Mouse (Mus musculus) embryonic facial prominence, embryonic 13.5 days (tissue): ENCODE measurements around the gene Tnfrsf13b. TPM values are rescaled to one million over a fixed set of nuclear protein-coding genes. Genes with fewer than 3 reads are reported as not detected.

ENCODE experiments used
- ATAC-seq: fragments of 200-750 bp; cut with Nextera tagmentation; 2 replicates; pipeline ENCODE4 v1.8.0; 2017; ENCODE audit warnings: low read depth; ENCODE audit not compliant: insufficient number of reproducible peaks, insufficient read depth, low FRiP score, low TSS enrichment
- H3K27ac ChIP-seq: fragments of 300-500 bp; sonication (generic); 2 replicates; pipeline ENCODE4 v1.5.1; 2015; ENCODE audit warnings: moderate library complexity, mild to moderate bottlenecking, inconsistent platforms
- H3K27me3 ChIP-seq: fragments of 300-500 bp; sonication (generic); 2 replicates; pipeline ENCODE4 v1.6.1; 2015; ENCODE audit warnings: mild to moderate bottlenecking, inconsistent platforms
- H3K36me3 ChIP-seq: fragments of 300-500 bp; sonication (generic); 2 replicates; pipeline ENCODE4 v1.6.1; 2015; ENCODE audit warnings: mild to moderate bottlenecking, inconsistent platforms
- H3K4me1 ChIP-seq: fragments of 300-500 bp; sonication (generic); 2 replicates; pipeline ENCODE4 v1.6.1; 2015; ENCODE audit warnings: inconsistent platforms
- H3K4me2 ChIP-seq: fragments of 300-500 bp; sonication (generic); 2 replicates; pipeline ENCODE4 v1.6.1; 2015; ENCODE audit warnings: moderate library complexity, mild to moderate bottlenecking, inconsistent platforms
- H3K4me3 ChIP-seq: fragments of 300-500 bp; sonication (generic); 2 replicates; pipeline ENCODE4 v1.5.1; 2015; ENCODE audit warnings: mild to moderate bottlenecking, inconsistent platforms
- H3K9ac ChIP-seq: fragments of 300-500 bp; sonication (generic); 2 replicates; pipeline ENCODE4 v1.6.1; 2015; ENCODE audit warnings: mild to moderate bottlenecking, inconsistent platforms
- H3K9me3 ChIP-seq: fragments of 300-500 bp; sonication (generic); 2 replicates; pipeline ENCODE4 v1.6.1; 2016; ENCODE audit warnings: inconsistent platforms
- WGBS: fragments of 180-500 bp; shearing (Covaris S2); methylation state at CpG from one replicate; pipeline ENCODE4 v1.1.7; 2015; ENCODE audit warnings: mixed read lengths; 5-methylcytosine and 5-hydroxymethylcytosine counted together
- polyA plus RNA-seq: library from polyadenylated mRNA; unstranded; fragments of >200 nt; fragmentation: Nextera tagmentation; extraction: Ambion mirVana; gene quantifications from 2 replicates; pipeline ENCODE4 v1.2.1, GENCODE M21; 2015

Tnfrsf13b gene
- polyA plus RNA-seq, 1 experiment from 2014 or later: 2.1 TPM

GRCm38 (mm10) chr11:61132943-61133342 is 6.4 kb downstream of the Tnfrsf13b start:
- Histone ChIP-seq H3K27ac (no peak overlapping the region), H3K9ac (no peak overlapping the region), H3K4me1 (no peaks in the 10 kb centered on the region), H3K27me3 (no peaks in the 10 kb centered on the region), H3K4me2 (no peak overlapping the region), H3K4me3 (no peak overlapping the region), H3K36me3 (no peaks in the 10 kb centered on the region), H3K9me3 (no peaks in the 10 kb centered on the region)
- 75% methylated on average over 2 of the region's 2 CpGs for WGBS
- ATAC-seq: no peak

GRCm38 (mm10) chr11:61141693-61142092 is 15.1 kb downstream of the Tnfrsf13b start:
- Histone ChIP-seq H3K9me3 (no peaks in the 10 kb centered on the region), H3K4me3 (no peak overlapping the region), H3K4me1 (no peaks in the 10 kb centered on the region), H3K27ac (no peak overlapping the region), H3K36me3 (no peaks in the 10 kb centered on the region), H3K9ac (no peak overlapping the region), H3K4me2 (no peak overlapping the region), H3K27me3 (peaks cover 6% of the 10 kb centered on the region)
- 60% methylated on average over 2 of the region's 2 CpGs for WGBS
- no peak for ATAC-seq

- Histone ChIP-seq H3K4me3 (no peak overlapping the region), H3K36me3 (no peaks in the 10 kb centered on the region), H3K4me1 (peaks cover 5% of the 10 kb centered on the region; the same call in 1 of the 2 replicates), H3K4me2 (no peak overlapping the region), H3K9ac (no peak overlapping the region), H3K27ac (no peak overlapping the region), H3K27me3 (peaks cover 12% of the 10 kb centered on the region), H3K9me3 (no peaks in the 10 kb centered on the region)
- no peak for ATAC-seq
- WGBS: 59% methylated on average over 3 of the region's 3 CpGs
These were observed 15.7 kb downstream of the Tnfrsf13b start for GRCm38 (mm10) chr11:61142262-61142661.

GRCm38 (mm10) chr11:61142941-61143530 is 16.5 kb downstream of the Tnfrsf13b start:
- H3K9ac ChIP-seq: no peak overlapping the region
- no peak for ATAC-seq
- WGBS: 49% methylated on average over 6 of the region's 6 CpGs

GRCm38 (mm10) chr11:61143564-61144469 is 17.3 kb downstream of the Tnfrsf13b start:
- WGBS: 77% methylated on average over 7 of the region's 7 CpGs

More at GRCm38 (mm10) chr11:61142941-61143530, 16.5 kb downstream of the Tnfrsf13b start:
- no peak overlapping the region for H3K4me2 ChIP-seq
- H3K4me1 ChIP-seq: peaks cover 9% of the 10 kb centered on the region; the same call in 1 of the 2 replicates
- no peaks in the 10 kb centered on the region for H3K9me3 ChIP-seq
- no peak overlapping the region for H3K27ac ChIP-seq
- H3K36me3 ChIP-seq: no peaks in the 10 kb centered on the region
- H3K4me3 ChIP-seq: no peak overlapping the region
- H3K27me3 ChIP-seq: peaks cover 19% of the 10 kb centered on the region

GRCm38 (mm10) chr11:61145551-61145950 is 19.0 kb downstream of the Tnfrsf13b start:
- WGBS: 79% methylated on average over 8 of the region's 8 CpGs
- Histone ChIP-seq H3K4me2 (no peak overlapping the region), H3K27ac (no peak overlapping the region), H3K9ac (no peak overlapping the region), H3K36me3 (no peaks in the 10 kb centered on the region), H3K9me3 (no peaks in the 10 kb centered on the region), H3K27me3 (peaks cover 24% of the 10 kb centered on the region), H3K4me1 (peaks cover 9% of the 10 kb centered on the region; the same call in 1 of the 2 replicates), H3K4me3 (no peak overlapping the region)
- no peak for ATAC-seq

More at GRCm38 (mm10) chr11:61143564-61144469, 17.3 kb downstream of the Tnfrsf13b start:
- ATAC-seq: no peak
- Histone ChIP-seq H3K36me3 (no peaks in the 10 kb centered on the region), H3K27me3 (peaks cover 24% of the 10 kb centered on the region), H3K4me1 (peaks cover 9% of the 10 kb centered on the region; the same call in 1 of the 2 replicates), H3K4me2 (no peak overlapping the region), H3K9ac (no peak overlapping the region), H3K4me3 (no peak overlapping the region), H3K9me3 (no peaks in the 10 kb centered on the region), H3K27ac (no peak overlapping the region)

- no peak overlapping the region for H3K27ac ChIP-seq
- no peak for ATAC-seq
These were observed 20.2 kb downstream of the Tnfrsf13b start for GRCm38 (mm10) chr11:61146645-61147299.

GRCm38 (mm10) chr11:61147300-61147683 is 20.7 kb downstream of the Tnfrsf13b start:
- ATAC-seq: no peak
- Histone ChIP-seq H3K9me3 (no peaks in the 10 kb centered on the region), H3K27me3 (peaks cover 24% of the 10 kb centered on the region), H3K4me2 (peak overlapping the region; percentile 83), H3K9ac (peak overlapping the region; percentile 65), H3K36me3 (peaks cover 9% of the 10 kb centered on the region), H3K27ac (no peak overlapping the region), H3K4me1 (peaks cover 9% of the 10 kb centered on the region; the same call in 1 of the 2 replicates), H3K4me3 (peak overlapping the region; percentile 43)
- WGBS: 6% methylated on average over 32 of the region's 32 CpGs

More at GRCm38 (mm10) chr11:61146645-61147299, 20.2 kb downstream of the Tnfrsf13b start:
- H3K4me1 ChIP-seq: peaks cover 9% of the 10 kb centered on the region; the same call in 1 of the 2 replicates
- 16% methylated on average over 20 of the region's 20 CpGs for WGBS
- H3K4me2 ChIP-seq: peak overlapping the region; percentile 83
- H3K36me3 ChIP-seq: peaks cover 4% of the 10 kb centered on the region
- H3K9me3 ChIP-seq: no peaks in the 10 kb centered on the region
- peak overlapping the region; percentile 43 for H3K4me3 ChIP-seq
- H3K27me3 ChIP-seq: peaks cover 24% of the 10 kb centered on the region
- H3K9ac ChIP-seq: peak overlapping the region; percentile 65

GRCm38 (mm10) chr11:61150233-61151001 is 23.9 kb downstream of the Tnfrsf13b start:
- Histone ChIP-seq H3K4me2 (no peak overlapping the region), H3K27ac (no peak overlapping the region), H3K36me3 (peaks cover 40% of the 10 kb centered on the region), H3K9ac (no peak overlapping the region), H3K9me3 (no peaks in the 10 kb centered on the region), H3K27me3 (peaks cover 24% of the 10 kb centered on the region), H3K4me1 (peaks cover 9% of the 10 kb centered on the region; the same call in 1 of the 2 replicates), H3K4me3 (no peak overlapping the region)
- 70% methylated on average over 6 of the region's 6 CpGs for WGBS
- no peak for ATAC-seq

- H3K9me3 ChIP-seq: no peaks in the 10 kb centered on the region
- 84% methylated on average over 2 of the region's 2 CpGs for WGBS
- H3K27me3 ChIP-seq: no peaks in the 10 kb centered on the region
- no peak overlapping the region for H3K9ac ChIP-seq
- H3K4me1 ChIP-seq: no peaks in the 10 kb centered on the region
- H3K36me3 ChIP-seq: peaks cover 93% of the 10 kb centered on the region
- no peak overlapping the region for H3K27ac ChIP-seq
- H3K4me2 ChIP-seq: no peak overlapping the region
- no peak for ATAC-seq
- no peak overlapping the region for H3K4me3 ChIP-seq
These were observed 29.2 kb downstream of the Tnfrsf13b start for GRCm38 (mm10) chr11:61155727-61156126.

GRCm38 (mm10) chr11:61158141-61158540 is 31.6 kb downstream of the Tnfrsf13b start:
- 79% methylated on average over 3 of the region's 3 CpGs for WGBS
- no peak overlapping the region for H3K4me3 ChIP-seq
- no peak for ATAC-seq

More at GRCm38 (mm10) chr11:61158141-61158540, 31.6 kb downstream of the Tnfrsf13b start:
- Histone ChIP-seq H3K27ac (no peak overlapping the region), H3K4me1 (no peaks in the 10 kb centered on the region), H3K27me3 (no peaks in the 10 kb centered on the region), H3K9ac (no peak overlapping the region), H3K9me3 (no peaks in the 10 kb centered on the region), H3K4me2 (no peak overlapping the region), H3K36me3 (peaks cover 100% of the 10 kb centered on the region)
